Mouse (Mus musculus) cerebellum, adult 11 months (tissue): ENCODE data around the gene Cap1.
A peak's percentile ranks its signal among the peaks of the same experiment; 100 is the strongest.
"Not testable (repeated sequence)": the region's sequence is repeated elsewhere in the genome, so short reads cannot be mapped to it uniquely, and the experiment has no call there.

Experiments used
- DNase-seq: peaks from one replicate; pipeline ENCODE4 v3.0.0; 2022

Cap1 gene

DNA sequence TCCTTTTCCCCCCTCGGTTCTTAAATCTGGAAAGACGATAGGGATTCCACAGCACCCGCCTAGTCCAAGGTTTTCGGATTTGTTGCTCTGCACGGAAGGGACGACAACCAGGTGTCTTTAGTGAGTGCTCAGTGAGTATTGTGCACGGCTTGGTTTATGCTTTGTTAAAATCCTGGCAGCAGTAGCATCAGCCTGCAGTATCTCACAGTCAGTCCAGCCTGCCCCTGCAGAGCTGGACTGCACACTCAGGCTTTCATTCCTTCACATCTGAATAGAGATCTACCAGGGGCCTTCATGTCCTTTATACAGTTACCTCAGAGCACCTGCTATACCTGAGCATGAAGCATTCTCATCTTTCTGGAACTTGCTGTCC, 49.5 kb downstream of the Cap1 start:
- no peak for DNase-seq

GRCm38 (mm10) chr4:122835530-122836402, 50.1 kb downstream of the Cap1 start, which contains the start of gene Ppt1:
Gene Ppt1 (plus strand): TSS chr4:122836242.
- DNase-seq = peak; percentile 85

- DNase-seq = no peak
Measured at GRCm38 (mm10) chr4:122831888-122832287, 54.0 kb downstream of the Cap1 start.

GRCm38 (mm10) chr4:122829339-122829738, 56.5 kb downstream of the Cap1 start:
- DNase-seq = no peak

- no peak for DNase-seq
Measured at GRCm38 (mm10) chr4:122827651-122828050, 58.2 kb downstream of the Cap1 start.

DNA sequence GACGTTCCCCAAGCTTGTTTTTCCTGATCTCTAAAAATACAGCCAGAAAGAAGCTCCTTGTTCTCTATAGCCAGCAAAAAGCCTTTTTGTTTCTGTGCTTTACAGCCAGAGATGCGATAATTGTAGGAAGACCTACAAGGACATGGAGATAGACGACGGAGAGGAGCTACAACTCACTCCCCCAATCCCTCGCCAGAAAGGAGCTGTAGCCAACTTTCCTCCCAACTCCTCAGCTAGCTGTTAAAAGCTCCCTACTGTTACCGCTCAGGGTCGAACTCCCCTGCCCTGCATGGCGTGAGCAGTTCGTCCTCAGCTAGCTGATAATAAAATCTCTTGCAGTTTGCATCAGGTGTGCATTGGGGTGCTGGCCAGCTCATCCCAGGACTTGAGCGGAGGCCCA, 64.9 kb downstream of the Cap1 start:
- not testable (repeated sequence) for DNase-seq

DNA sequence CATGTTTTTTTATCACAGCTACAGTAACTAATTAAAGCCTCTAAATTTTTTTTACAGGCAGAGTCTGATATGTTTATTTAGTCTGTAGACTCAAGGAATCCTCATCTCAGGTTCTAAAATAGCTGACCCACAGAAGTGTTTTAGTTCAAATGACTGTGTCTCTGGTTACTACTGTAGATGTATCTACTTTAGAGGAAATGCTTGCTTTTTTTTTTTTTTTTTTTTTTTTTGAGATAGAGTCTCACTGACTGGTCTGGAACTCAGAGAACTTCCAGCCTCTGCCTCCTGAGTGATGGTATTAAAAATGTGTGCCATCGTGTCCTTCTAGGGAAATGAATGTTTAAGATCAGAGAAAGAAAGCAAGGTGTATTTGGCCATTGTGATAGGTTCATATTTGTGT, 69.7 kb downstream of the Cap1 start:
- DNase-seq = no peak

DNA sequence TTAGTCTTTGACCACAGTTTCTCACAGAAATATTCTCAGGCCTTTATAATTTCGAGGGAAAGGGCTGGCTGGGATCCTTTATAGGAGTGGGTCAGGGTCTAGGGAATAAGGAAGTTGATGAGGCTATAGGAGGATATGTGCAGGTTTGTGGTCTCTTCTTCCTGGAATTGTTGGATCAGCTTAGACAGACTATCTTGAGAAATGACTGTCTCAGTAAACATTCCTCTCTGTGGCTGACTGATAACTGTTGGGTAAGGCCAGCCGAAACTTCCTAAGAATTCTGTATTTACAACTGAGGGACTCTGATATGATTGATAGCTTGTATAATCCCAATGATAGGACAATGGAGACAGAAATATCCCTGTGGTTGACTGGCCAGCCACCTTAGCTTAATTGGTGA, 74.0 kb downstream of the Cap1 start:
- no peak for DNase-seq

DNA sequence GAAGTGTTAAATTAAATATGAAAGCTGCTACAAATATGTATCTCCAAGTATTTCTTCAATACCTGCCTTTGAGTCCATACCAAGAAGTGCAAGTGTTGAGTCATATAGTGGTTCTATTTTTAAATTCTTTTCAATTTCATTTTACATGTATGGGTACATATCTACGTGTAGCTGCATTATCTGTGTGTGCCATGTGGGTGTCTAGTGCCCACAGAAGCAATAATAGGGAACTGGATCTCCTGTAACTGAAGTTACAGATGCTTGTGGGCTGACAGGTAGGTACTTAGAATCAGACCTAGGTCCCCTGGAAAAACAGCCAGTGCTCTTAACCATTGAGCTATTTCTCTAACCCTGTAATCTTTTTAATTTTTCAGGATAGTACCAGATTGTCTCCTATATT, 74.7 kb downstream of the Cap1 start:
- DNase-seq = no peak
